In genomic region chr4:133729541-133730093, GRCm38 (mm10) we compare ENCODE assay signal across 8 mouse cellular contexts. TPM values are rescaled to one million over a fixed set of nuclear protein-coding genes. Genes with fewer than 3 reads are reported as not detected.
DNase-seq lines count a peak whose midpoint lies in the region; ATAC-seq and TF ChIP-seq lines count a peak whose summit lies in the region.

No protein-coding gene starts in this region.

- ATAC-seq in hematopoietic stem cell, adult 5-6 weeks (replicated peaks in 1 of 2; ENCODE audit: insufficient read depth in 1 of 2, low FRiP score in 2 of 2, low TSS enrichment in 1 of 2, low read depth in 1 of 2, poor library complexity in 2 of 2, severe bottlenecking in 2 of 2) = peak; percentile 84 to 87
- ATAC-seq in lung, embryonic 15.5 days (ENCODE audit: borderline replicate concordance, extremely low read depth, low FRiP score, low TSS enrichment) = peak; percentile 94

- peak; percentile 91 for DNase-seq in MEL-GATA-1-ER (ENCODE audit: extremely low read depth, low read depth)
- peak; percentile 94 to 96 for DNase-seq in cerebellum, adult 2 months
- peak; percentile 80 for DNase-seq in forelimb bud, embryonic 11.5 days (ENCODE audit: low read depth, low spot score)
- DNase-seq in layer of hippocampus, adult 9-10 months (ENCODE audit: low spot score) = peak; percentile 76
- peak; percentile 36 for DNase-seq in ovary, postnatal 10 days (ENCODE audit: low spot score)
- peak; percentile 79 for DNase-seq in thymus, postnatal 14 days

- H3K4me1 ChIP-seq in cerebellum, adult 2 months (ENCODE audit: control insufficient read depth, insufficient read depth, low read length) = peaks cover 31% of the 10 kb centered on the region
- H3K4me1 ChIP-seq in lung, embryonic 15.5 days = peaks cover 78% of the 10 kb centered on the region

- H3K9me3 ChIP-seq in lung, embryonic 15.5 days = no peaks in the 10 kb centered on the region

- H3K4me2 ChIP-seq in lung, embryonic 15.5 days = peak overlapping the region; percentile 44

- under 1% methylated on average over 16 of the region's 16 CpGs for WGBS in cerebellum, adult 2 months
- 2% methylated on average over 16 of the region's 16 CpGs for WGBS in lung, embryonic 15.5 days

- TF ChIP-seq CTCF in cerebellum, adult 2 months (IDR thresholded peaks at IDR 0.05; ENCODE audit: borderline replicate concordance, insufficient read depth, low read depth, low read length) = no peak

- 0 out of 2 replicates have a peak overlapping the region, but pooled peaks have one; percentile 27 for H3K9ac ChIP-seq in lung, embryonic 15.5 days

- H3K4me3 ChIP-seq in cerebellum, adult 2 months (replicated peaks; ENCODE audit: insufficient read depth, low read depth, low read length) = no peak overlapping the region
- peak overlapping the region; percentile 9 for H3K4me3 ChIP-seq in lung, embryonic 15.5 days

- peak overlapping the region; percentile 11; the same call in 1 of the 2 replicates for H3K27ac ChIP-seq in cerebellum, adult 2 months (ENCODE audit: insufficient read depth, low read length)
- H3K27ac ChIP-seq in lung, embryonic 15.5 days = peak overlapping the region; percentile 91

- no peak for TF ChIP-seq POLR2A in cerebellum, adult 2 months (IDR thresholded peaks at IDR 0.05; ENCODE audit: borderline replicate concordance, insufficient read depth, low read length)

- peaks cover 3% of the 10 kb centered on the region; the same call in 1 of the 2 replicates for H3K36me3 ChIP-seq in lung, embryonic 15.5 days

- H3K27me3 ChIP-seq in cerebellum, adult 2 months (ENCODE audit: control insufficient read depth, insufficient read depth, low read length) = no peaks in the 10 kb centered on the region
- no peaks in the 10 kb centered on the region for H3K27me3 ChIP-seq in lung, embryonic 15.5 days

RNA-seq across cellular contexts. Expression of gene Arid1a, which starts 27.0 kb away (rescaled TPM):
- 49.4 and 52.2 TPM in 2 replicates for polyA plus RNA-seq in cerebellum, adult 2 months (2012; rRNA removed)
- total RNA-seq in hematopoietic stem cell, adult 5-6 weeks (2017) = 40.4 and 47.2 TPM in 2 replicates
- polyA plus RNA-seq in lung, embryonic 15.5 days (2015; fragmentation: Nextera tagmentation; extraction: Ambion mirVana) = 26.9 and 29.4 TPM in 2 replicates

RNA-seq across cellular contexts. Expression of gene Pigv, which starts 57.2 kb away (rescaled TPM):
- polyA plus RNA-seq in cerebellum, adult 2 months (2012; rRNA removed) = 10.8 and 11.1 TPM in 2 replicates
- 8.2 and 13.4 TPM in 2 replicates for total RNA-seq in hematopoietic stem cell, adult 5-6 weeks (2017)
- polyA plus RNA-seq in lung, embryonic 15.5 days (2015; fragmentation: Nextera tagmentation; extraction: Ambion mirVana) = 18.4 and 20.2 TPM in 2 replicates

Comparison
In these comparisons a context has a peak if more than half of its experiments do, and no peak if none do; other contexts are left out.
1. DNase-seq: peak in every context shown above with its lines; median percentile 95 in cerebellum, adult 2 months; 91 in MEL-GATA-1-ER; 80 in forelimb bud, embryonic 11.5 days; 79 in thymus, postnatal 14 days; 76 in layer of hippocampus, adult 9-10 months; 36 in ovary, postnatal 10 days.